Mouse (Mus musculus) cortical plate, adult 2 months (tissue): Measurements from ENCODE around the gene Fam219a. TPM values are rescaled to one million over a fixed set of nuclear protein-coding genes. Genes with fewer than 3 reads are reported as not detected.
A peak's percentile ranks its signal among the peaks of the same experiment; 100 is the strongest.

ENCODE experiments used
- H3K27ac ChIP-seq: fragments of 200-500 bp; 2 replicates; pipeline ENCODE4 v1.5.1; 2012; ENCODE audit warnings: low read length, control low read depth, inconsistent platforms; ENCODE audit not compliant: insufficient read depth
- H3K4me1 ChIP-seq: fragments of 200-500 bp; 2 replicates; pipeline ENCODE4 v1.6.1; 2011; ENCODE audit warnings: low read length; ENCODE audit not compliant: control insufficient read depth, insufficient read depth
- H3K4me3 ChIP-seq: fragments of 200-500 bp; 2 replicates; pipeline ENCODE4 v1.5.1; 2011; ENCODE audit warnings: mild to moderate bottlenecking, low read length, control low read depth; ENCODE audit not compliant: insufficient read depth
- CTCF ChIP-seq: fragments of 200-500 bp; IDR thresholded peaks from 2 replicates; pipeline ENCODE4 v1.5.1; 2011; ENCODE audit warnings: mild to moderate bottlenecking, control low read depth, low read length; ENCODE audit not compliant: insufficient read depth; ENCODE audit errors: extremely low read depth
- POLR2A ChIP-seq: fragments of 200-500 bp; IDR thresholded peaks from 2 replicates; pipeline ENCODE4 v1.6.1; 2011; ENCODE audit warnings: mild to moderate bottlenecking, low read length, control low read depth; ENCODE audit not compliant: insufficient read depth; ENCODE audit errors: extremely low read depth
- polyA plus RNA-seq: library from polyadenylated mRNA; depleted of rRNA; stranded (reverse); fragments of >200 nt; gene quantifications from 2 replicates; pipeline ENCODE4 v1.2.3, GENCODE M21; 2012; rRNA removed

The Fam219a gene
- polyA plus RNA-seq, 1 experiment, result 159 TPM

GRCm38 (mm10) chr4:41479456-41479804 lies 89.9 kb downstream of the Fam219a start:
- TF ChIP-seq POLR2A (no peak), CTCF (no peak)
- Histone ChIP-seq H3K4me1 (no peaks in the 10 kb centered on the region), H3K27ac (0 out of 2 replicates have a peak overlapping the region, but pooled peaks have one; percentile 43), H3K4me3 (no peak overlapping the region)

- TF ChIP-seq POLR2A (no peak), CTCF (peak; percentile 32; the same call in 1 of the 2 replicates)
- H3K27ac ChIP-seq, result no peak overlapping the region
- H3K4me1 ChIP-seq, result no peaks in the 10 kb centered on the region
- H3K4me3 ChIP-seq, result no peak overlapping the region
These were observed 90.4 kb downstream of the Fam219a start for GRCm38 (mm10) chr4:41478751-41479455.

GRCm38 (mm10) chr4:41477648-41478160 lies 91.6 kb downstream of the Fam219a start:
- H3K4me3 ChIP-seq, result no peak overlapping the region
- no peak for TF ChIP-seq POLR2A
- no peak for TF ChIP-seq CTCF
- no peaks in the 10 kb centered on the region for H3K4me1 ChIP-seq
- no peak overlapping the region for H3K27ac ChIP-seq

GRCm38 (mm10) chr4:41471384-41471689 lies 98.0 kb downstream of the Fam219a start:
- H3K4me1 ChIP-seq, result peaks cover 2% of the 10 kb centered on the region; the same call in 1 of the 2 replicates
- H3K27ac ChIP-seq, result no peak overlapping the region
- no peak for TF ChIP-seq POLR2A
- TF ChIP-seq CTCF, result no peak
- H3K4me3 ChIP-seq, result no peak overlapping the region

- Histone ChIP-seq H3K27ac (no peak overlapping the region), H3K4me3 (no peak overlapping the region), H3K4me1 (peaks cover 2% of the 10 kb centered on the region; the same call in 1 of the 2 replicates)
- TF ChIP-seq CTCF, result no peak
- TF ChIP-seq POLR2A, result no peak
These were observed 98.5 kb downstream of the Fam219a start for GRCm38 (mm10) chr4:41470684-41471383.

GRCm38 (mm10) chr4:41470051-41470683 lies 99.2 kb downstream of the Fam219a start:
- H3K27ac ChIP-seq, result no peak overlapping the region
- TF ChIP-seq POLR2A (no peak), CTCF (no peak)
- H3K4me3 ChIP-seq, result no peak overlapping the region

GRCm38 (mm10) chr4:41469199-41469598 lies 100.1 kb downstream of the Fam219a start:
- TF ChIP-seq POLR2A, result no peak
- TF ChIP-seq CTCF, result no peak
- peaks cover 2% of the 10 kb centered on the region; the same call in 1 of the 2 replicates for H3K4me1 ChIP-seq
- no peak overlapping the region for H3K27ac ChIP-seq

More at GRCm38 (mm10) chr4:41470051-41470683, 99.2 kb downstream of the Fam219a start:
- peaks cover 2% of the 10 kb centered on the region; the same call in 1 of the 2 replicates for H3K4me1 ChIP-seq

GRCm38 (mm10) chr4:41468396-41469080 lies 100.8 kb downstream of the Fam219a start:
- Histone ChIP-seq H3K27ac (no peak overlapping the region), H3K4me1 (peaks cover 2% of the 10 kb centered on the region; the same call in 1 of the 2 replicates), H3K4me3 (no peak overlapping the region)
- TF ChIP-seq POLR2A, result no peak
- peak; percentile 73 for TF ChIP-seq CTCF

More at GRCm38 (mm10) chr4:41469199-41469598, 100.1 kb downstream of the Fam219a start:
- H3K4me3 ChIP-seq, result no peak overlapping the region

Other genes with a start within 250 kb of the Fam219a start
- 44.0 and 47.7 TPM in 2 replicates for gene Ubap1, start 220.5 kb downstream of the Fam219a start, polyA plus RNA-seq
- gene Kif24, start 104.7 kb downstream of the Fam219a start, polyA plus RNA-seq, result 0.56 and 0.61 TPM in 2 replicates
- 43.4 and 46.5 TPM in 2 replicates for gene Nudt2, start 104.4 kb downstream of the Fam219a start, polyA plus RNA-seq
- 24.2 and 24.8 TPM in 2 replicates for gene AI464131, start 66.5 kb downstream of the Fam219a start, polyA plus RNA-seq
- gene 1110017D15Rik, start 52.2 kb downstream of the Fam219a start, polyA plus RNA-seq, result 4.6 and 4.9 TPM in 2 replicates
- 9.8 and 12.5 TPM in 2 replicates for gene Dnaic1, start 237 bp upstream of the Fam219a start, polyA plus RNA-seq
- 88.2 and 97.6 TPM in 2 replicates for gene Enho, start 70.8 kb upstream of the Fam219a start, polyA plus RNA-seq
- gene Cntfr, start 127.6 kb upstream of the Fam219a start, polyA plus RNA-seq, result 59.8 and 67.8 TPM in 2 replicates
- gene Il11ra1, start 130.5 kb upstream of the Fam219a start, polyA plus RNA-seq, result 50.6 and 51.6 TPM in 2 replicates
- gene Rpp25l, start 144.0 kb upstream of the Fam219a start, polyA plus RNA-seq, result 31.6 and 37.4 TPM in 2 replicates
- 205 TPM in 2 replicates for gene Dctn3, start 153.6 kb upstream of the Fam219a start, polyA plus RNA-seq
- 0.34 and 0.46 TPM in 2 replicates for gene Arid3c, start 161.6 kb upstream of the Fam219a start, polyA plus RNA-seq
- gene Galt, start 185.7 kb upstream of the Fam219a start, polyA plus RNA-seq, result 269 and 276 TPM in 2 replicates
- gene Sigmar1, start 186.6 kb upstream of the Fam219a start, polyA plus RNA-seq, result 80.7 and 83.9 TPM in 2 replicates
- gene Ccl27a, start 204.7 kb upstream of the Fam219a start, polyA plus RNA-seq, result 697 and 730 TPM in 2 replicates